Mouse (Mus musculus) megakaryocyte progenitor cell, adult 5-6 weeks (primary cell): ENCODE measurements around the gene Aamp. TPM values are rescaled to one million over a fixed set of nuclear protein-coding genes. Genes with fewer than 3 reads are reported as not detected.
A peak's percentile ranks its signal among the peaks of the same experiment; 100 is the strongest.

Source experiments
- ATAC-seq: replicated peaks from 2 replicates; pipeline ENCODE4 v1.8.0; 2016; ENCODE audit warnings: mild to moderate bottlenecking, moderate TSS enrichment, inconsistent platforms; ENCODE audit not compliant: poor library complexity
- total RNA-seq, 2 experiments: library from RNA; stranded (forward) in 1 of 2; stranded (reverse) in 1 of 2; fragments of 157-497, 149-512 nt in 1 of 2; fragments of 200-1000 nt in 1 of 2; gene quantifications; 2 replicates each; pipeline versions ENCODE4 v1.2.3 to v1.2.4; 2015 to 2017

Aamp gene
- total RNA-seq, 2 experiments from 2014 or later: 49.7 to 98.1 TPM

DNA sequence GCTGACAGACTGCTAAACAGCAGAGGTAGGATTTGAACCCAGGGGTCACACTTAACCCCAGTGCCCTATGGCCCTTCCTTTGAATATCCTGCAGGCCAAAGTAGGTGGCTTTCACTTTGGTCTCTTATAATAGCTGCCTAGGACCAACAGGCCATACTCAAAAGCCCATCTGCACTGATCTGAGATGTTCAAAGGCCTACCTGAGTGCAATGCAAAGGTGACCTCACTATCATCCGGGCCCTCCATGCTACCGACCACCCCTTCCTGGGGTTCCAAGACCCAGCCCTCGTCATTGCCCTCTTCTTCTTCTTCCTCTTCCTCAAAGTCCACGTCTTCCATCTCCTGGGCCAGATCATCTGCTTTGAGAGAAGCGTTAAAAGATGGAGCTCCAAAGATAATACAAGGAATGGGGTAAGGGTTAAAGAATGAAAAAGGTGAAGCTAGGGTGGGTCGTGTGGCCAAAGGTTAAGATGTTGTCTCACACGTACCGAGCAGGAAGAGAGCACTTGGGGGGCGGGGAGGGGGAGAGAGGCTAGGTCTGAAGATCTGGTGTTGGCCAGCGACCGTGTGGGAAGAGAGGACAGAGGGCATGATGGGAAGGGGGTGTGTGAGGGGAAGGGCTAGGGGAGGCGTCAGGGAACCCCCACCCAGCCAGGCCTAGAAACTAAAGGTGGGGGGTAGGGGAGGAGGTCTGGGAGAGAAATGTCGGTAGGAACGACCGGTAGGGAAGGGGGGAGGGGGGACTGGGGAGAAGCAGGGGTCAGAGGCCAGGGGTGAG, 663 bp downstream of the Aamp start:
- peak; percentile 30 for ATAC-seq

DNA sequence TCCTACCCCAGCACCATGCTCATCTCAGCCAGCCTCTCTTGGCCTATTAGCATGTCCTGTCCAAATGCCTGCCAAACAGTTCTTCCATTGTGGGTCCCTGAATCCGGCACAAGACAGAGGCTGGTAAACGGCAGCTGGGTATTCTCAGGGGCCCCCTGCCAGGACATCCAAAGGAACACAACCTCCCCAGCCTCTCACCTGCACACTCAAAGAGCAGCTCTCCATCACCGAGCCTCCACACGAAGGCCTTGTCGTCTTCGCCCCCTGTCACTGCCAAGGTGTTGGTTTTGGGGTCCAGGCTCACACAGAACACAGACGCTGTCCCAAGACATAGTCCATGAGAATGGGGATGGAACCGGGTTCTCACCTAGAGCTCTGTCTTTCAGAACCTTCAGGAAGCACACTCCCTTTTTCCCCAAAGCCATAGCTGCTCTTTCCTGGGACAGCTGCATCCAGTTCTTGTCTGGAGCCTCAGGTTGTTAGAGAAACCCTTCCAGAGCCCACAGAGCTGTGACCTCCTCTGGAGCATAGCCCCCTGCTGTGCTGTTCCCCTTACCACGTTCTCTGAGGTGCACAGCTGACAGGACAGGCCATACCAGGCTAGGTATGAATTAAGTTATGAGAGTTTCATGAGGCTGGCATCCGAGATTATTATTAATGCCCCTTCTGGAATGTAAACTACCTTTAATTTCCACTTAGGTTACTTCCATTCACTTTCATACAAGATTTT, 1.5 kb downstream of the Aamp start:
- no peak for ATAC-seq

DNA sequence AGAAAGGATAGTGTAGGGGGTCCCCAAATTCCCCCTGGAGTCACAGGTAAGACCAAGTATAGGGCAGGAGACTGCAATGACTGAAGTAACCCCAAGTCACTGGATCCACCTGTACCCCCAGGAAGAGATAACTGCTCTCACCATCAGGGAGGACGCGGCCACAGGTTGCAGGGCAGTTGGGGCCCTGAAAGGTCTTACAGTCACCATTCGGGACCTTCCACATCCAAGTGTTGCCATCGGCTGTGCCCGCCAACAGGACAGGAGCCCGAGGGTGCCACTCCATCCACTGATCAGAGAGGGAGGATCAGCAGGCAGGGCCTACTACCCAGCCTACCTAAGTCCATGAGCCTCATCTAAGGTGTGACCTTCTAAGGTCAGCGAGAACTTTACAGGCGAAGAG, 2.7 kb downstream of the Aamp start:
- no peak for ATAC-seq

DNA sequence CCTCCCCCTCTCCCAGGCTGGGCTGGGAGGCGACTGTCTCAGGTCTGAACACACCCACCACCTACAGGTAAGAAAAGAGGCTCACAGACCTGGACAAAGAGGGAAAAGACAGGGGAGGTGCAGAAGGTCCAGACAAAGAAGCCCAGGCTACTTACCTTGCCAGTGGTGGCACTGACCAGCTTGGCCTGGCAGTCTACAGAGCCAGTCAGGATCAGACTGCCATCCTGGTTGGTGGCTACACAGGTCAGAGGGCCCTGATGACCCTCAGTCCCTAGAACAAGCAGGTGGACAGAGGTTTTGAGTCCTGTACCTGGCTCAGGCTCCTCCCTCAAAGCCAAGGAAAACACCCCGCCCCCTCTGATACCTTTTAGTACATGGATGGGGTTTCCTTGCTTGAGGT, 3.2 kb downstream of the Aamp start:
- no peak for ATAC-seq

DNA sequence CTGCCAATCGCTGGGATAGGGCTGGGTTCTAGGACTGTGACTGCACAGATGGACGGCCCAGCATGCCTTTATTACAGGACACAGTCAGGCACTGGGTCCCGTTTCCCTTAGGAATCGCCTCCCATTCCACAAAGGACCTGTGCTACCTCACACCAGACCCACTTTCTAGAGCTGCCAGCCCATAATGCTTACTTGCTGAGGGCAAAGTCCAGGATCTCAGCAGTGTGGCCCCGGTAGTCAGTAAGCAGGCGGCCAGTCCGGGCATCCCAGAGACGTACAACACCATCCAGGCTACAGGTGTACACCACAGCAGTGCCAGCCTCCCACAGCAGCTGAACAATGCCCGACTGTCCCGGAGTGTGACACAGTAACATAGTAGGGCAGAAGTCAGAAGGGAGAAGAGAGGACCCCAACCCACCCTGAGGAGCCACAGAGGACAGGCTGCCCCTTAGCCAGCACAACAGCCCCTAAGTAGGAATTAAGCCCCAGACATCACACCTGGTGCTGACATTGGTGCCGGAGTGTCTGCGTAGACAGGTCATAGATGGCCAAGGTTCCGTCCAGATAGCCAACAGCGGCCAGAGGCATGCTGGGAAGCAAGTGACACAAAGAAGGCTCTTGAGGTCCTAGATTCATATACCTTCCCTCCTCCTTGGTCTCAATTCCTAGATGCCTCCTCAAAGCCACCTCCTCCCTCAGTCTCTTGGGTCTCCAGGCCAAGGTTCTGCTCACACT, 3.8 kb downstream of the Aamp start:
- no peak for ATAC-seq

DNA sequence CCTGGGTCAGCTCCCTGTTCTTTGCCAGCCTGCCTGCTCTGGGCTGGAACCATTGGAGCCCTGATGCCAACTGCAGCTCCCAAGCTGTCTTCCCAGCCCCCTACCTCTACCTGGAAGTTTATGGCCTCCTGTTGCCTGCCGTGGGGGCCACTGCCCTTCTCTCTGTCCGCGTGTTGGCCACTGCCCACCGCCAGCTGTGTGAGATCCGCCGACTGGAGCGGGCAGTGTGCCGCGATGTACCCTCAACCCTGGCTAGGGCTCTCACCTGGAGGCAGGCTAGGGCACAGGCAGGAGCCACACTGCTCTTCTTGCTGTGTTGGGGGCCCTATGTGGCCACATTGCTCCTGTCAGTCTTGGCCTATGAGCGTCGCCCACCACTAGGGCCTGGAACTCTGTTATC, 5.5 kb downstream of the Aamp start:
- ATAC-seq: no peak

DNA sequence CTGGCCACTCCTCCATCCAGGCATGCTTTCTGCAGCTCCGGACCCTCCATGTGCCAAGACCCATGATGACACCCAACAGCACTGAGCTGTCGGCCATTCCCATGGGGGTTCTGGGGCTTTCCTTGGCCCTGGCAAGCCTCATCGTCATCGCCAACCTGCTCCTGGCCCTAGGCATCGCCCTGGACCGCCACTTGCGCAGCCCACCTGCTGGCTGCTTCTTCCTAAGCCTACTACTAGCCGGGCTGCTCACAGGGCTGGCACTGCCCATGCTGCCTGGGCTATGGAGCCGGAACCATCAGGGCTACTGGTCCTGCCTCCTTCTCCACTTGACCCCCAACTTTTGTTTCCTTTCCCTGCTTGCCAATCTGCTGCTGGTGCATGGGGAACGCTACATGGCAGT, 6.0 kb downstream of the Aamp start, which contains the start of gene Gpbar1:
TSS of gene Gpbar1 (plus strand) at position 13 of the 400 bp plus-strand sequence.
- no peak for ATAC-seq

DNA sequence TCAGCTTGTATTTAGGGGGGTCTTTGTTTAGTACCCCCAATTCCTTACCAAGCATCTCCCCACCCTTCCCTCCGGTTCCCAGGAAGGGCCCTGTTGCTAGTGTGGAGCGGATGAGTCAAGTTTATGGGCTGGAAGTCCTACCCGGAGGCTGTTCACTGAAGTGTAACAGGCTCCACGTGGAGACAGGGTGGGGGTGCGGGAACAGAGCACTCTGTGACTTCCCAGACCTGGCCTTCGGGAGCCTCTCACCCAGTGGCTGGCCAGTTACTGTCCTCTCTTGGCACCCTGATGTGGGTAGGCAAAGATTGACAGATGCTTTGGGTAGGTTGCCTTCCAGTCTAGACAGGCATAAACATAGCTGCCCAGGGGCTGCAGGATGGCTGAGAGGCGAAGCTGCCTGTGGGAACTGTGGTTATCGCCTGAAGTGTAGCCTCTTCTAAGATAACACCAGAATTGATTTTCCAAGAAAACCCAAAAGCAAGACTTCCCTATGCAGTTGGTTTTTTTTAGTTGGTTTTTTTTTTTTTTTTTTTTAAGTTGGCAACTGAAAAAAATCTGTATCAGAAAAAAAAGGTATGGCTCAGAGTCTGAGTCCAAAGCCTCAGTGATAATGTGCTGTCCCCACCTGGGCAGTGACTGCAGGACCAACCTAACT, 6.5 kb downstream of the Aamp start:
- ATAC-seq: no peak

DNA sequence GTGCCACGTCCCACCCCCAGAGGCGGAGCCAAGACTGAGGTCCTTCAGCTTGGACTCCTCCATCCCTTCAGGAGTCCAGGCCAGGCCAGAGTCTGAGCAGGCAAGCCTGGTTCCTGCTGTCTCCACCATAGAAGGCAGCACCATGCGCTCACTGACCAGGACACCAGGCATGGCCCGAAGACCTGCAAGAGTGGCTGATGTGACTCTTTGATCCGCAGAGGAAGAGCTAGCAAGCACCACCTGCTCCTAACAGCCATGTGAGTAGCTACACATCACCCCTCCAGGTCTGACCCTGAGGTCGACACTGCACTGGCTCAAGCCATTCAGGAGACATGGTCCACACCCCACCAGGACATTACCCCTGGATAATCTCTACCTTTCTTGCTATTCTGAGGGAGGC, 7.5 kb downstream of the Aamp start:
- no peak for ATAC-seq

DNA sequence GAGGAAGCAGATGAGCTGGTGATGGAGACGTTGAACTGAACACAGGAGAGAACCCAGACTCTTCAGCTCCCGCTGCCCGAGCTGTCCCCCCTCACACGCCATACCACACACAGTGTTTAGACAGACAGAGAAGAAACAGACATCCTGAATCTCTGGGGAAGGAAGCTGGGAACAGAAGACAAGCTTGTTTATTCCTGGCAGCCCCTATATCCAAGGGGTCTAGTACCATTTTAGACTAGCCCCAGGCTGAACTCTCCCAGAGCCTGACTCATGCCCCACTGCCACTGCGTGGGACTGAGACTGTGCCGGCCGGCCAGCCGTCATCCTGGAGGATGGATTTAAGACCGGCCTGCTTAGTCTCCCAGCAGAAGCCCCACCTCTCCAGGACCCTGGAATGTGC, 9.5 kb downstream of the Aamp start:
- ATAC-seq: no peak

DNA sequence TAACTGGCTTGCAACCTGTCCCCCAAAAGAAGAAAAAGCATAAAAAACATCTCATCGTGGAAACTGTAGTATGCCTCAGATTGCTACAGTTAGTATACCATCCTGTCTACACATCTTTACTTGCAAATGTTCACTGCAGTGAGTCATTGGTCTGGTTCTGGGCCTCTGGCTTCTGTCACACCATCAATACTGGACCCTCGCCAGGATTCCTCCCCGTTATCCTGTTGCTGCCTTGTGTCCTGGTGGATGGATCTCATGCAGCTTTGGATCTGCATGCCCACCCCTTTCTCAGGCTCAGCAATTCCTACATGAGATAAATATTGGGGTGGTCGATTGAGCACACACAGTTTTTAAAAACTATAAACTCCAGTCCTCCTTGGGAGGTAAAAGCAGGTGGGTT, 12.9 kb downstream of the Aamp start:
- no peak for ATAC-seq

DNA sequence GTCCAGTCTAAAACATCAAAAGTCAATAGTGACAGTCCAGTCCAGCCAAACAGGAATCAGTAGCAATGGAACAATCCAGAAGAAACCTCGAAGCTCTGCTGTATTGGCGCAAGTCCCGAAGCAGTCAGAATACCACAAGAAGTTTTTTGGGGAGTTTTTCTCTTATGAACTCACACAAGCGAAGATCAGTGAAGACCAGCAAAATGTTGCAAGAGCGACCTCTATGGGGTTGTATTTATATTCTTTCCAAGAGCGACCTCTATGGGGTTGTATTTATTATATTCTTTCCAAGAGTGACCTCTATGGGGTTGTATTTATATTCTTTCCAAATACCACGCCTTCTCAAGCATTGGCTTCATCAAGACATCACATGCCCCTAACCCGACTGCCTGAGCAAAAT, 15.8 kb downstream of the Aamp start:
- ATAC-seq: peak; percentile 37; the same call in 1 of the 2 replicates

DNA sequence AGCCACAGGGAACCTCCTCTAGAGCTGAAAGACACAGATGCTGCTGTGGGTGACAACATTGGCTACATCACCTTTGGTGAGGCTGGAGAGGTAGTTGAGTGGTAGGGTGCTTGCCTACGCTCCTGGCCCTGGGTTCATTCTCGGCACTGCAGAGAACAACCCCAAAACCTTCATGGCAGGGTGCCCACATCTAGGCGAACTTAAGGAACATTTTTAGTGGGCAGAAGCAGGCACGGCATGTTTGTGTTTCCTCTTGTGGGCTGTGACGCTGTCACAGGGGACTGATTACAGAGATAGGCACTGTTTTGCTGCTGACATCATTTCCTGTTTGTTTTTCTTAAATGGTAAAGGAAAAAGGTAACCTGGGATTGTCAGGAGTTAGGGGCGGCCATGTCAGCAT, 22.0 kb downstream of the Aamp start:
- no peak for ATAC-seq

DNA sequence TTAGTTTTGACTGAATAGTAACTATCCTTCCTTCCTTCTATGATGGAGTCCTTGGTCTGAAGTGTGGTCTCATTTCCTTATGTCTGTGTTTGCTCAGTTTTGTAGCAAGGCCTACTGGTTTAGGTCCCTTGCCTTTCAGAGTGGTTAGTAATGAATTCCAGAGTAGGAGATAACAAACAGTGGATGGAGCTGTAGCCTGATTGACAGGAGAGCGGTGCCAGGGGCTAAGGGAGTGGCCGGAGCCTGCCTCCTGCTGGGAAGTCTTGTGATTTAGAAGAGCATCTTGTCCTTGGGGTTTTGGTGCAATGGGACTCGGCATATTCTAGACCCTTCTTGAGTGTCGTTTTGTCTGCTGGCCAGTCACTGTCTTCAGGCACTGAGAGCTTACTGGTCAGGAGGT, 27.8 kb downstream of the Aamp start:
- no peak for ATAC-seq

DNA sequence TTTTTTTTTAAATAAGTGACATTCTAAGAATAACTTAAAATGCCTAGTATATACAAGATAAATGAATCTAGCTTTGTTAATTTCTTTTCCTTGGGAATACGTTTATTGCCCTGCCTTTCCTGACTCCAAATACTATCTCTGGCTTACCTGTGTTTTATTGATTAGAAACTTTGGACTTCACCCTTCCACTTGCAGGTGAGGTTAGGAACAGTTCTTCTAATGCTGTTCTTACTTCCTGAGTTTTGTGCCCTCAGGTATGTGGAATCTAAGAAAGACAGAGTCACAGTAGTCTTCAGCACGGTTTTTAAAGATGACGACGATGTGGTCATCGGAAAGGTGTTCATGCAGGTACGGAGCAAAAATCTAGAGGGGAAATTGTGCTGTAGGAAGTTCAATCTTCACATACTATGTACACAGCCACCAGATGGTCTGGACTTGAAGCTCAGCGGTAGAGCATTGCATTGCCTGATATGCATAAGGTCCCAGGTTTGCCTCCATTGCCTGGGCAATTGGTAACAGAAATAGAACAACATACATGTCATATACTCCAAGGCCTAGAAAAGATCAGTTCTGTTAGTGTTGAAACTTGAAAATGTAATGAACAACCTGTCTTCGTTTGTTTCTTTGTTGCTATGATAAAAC, 28.7 kb downstream of the Aamp start:
- no peak for ATAC-seq

DNA sequence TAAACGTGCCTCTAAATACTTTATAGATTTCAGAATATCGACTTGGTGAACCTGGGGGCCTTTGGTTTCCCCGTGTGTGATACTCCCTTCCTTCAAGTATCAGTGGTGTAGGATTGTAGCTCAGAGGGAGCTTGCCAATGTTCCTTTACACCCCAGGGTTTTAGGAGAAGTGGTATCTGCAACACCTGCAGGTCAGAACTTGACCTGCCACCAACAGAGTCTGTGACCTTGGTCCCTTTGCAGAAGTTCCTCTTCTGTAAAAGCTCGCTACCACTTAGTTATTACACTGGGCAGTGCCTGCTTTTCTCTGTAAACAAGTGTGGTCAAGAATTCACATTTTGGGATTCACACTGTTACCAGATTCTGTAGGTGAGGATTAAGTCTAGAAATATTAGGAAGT, 34.4 kb downstream of the Aamp start:
- ATAC-seq: peak; percentile 35; the same call in 1 of the 2 replicates

DNA sequence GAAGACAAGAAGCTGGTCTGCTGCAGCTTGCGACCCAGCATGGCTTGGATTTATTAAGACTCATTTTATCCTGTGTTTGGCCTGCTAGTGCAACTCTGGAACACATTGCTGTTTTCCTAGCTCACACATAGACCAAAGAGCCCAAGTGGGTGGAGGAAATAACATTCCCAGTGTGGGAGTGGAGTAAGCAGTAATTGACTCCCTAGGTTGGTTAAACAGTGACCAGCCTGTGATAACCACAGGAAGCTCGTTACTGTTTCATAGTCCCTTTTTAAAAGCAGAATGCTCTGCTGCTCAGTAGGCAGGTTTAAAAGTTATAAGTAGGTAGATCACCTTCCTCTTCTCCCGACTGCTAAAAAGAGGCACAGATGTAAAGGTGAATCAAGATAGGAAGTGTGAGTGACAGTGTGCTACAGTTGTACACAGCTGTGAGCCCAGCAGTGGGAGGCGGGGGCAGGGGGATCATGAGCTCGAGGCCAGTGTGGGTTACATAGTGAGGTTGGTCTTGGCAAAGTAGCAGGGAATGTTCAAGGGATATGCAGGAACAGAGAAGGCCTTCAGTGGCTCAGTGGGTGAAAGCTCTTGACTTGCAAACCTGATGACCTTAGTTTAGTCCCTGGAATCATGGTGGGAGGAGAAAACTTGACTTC, 35.1 kb downstream of the Aamp start:
- ATAC-seq: no peak

DNA sequence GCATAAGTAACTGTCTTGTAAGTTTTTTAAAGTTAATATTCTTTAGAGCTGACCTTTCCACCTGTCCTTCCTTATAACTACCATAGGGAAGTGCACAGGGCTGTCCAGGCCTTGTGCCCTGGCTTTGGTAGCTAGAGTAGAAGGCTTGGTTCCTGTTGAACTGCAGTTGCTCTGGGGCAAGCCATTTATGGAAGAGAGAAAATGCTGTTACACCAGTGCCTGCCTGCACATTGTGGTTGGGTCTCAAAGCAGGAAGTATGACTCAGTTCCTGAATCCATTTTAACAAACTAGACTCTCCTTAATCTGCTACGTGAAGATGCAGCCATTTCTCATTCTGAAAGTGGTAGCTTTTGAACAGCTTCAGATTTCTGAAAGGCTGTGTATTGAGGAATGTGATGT, 35.7 kb downstream of the Aamp start:
- ATAC-seq: peak; percentile 97

DNA sequence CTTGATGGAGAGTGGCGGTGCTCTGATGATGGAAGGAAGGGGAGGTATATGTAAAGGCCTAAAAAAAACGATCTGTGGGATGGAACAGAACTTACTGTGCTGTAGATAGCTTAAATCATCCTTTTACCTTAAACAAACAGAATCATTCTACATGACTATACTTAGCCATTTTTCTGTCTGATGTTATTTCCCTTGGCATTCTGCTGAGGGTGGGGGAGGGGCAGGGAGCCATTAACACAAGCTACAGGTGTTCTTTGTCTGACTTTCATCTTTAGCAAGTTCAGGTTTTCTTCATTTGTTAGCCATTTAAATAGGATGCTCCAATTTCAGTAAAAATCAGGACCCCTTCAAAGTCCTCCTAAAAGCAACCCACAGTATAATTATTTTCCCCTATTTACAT, 39.0 kb downstream of the Aamp start:
- ATAC-seq: no peak

DNA sequence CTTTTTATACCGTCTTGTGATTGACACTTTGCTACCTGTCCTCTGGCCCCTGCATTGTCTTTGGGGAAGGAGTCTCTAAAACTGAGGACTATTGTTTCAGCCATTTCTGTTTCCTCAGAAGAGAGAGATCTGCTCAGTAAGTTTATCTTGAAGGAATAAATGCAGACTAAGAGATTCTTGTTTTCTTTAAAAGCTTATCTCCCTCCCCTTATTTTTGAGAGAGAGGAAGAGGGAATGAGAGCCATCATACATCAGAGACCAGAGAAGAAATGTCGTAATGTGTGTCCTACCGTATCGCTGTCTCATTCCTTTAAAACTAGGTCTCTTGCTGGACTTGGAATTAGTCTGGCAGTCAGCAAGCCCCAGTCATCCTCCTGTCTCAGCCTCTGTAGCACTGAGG, 43.7 kb downstream of the Aamp start:
- no peak for ATAC-seq
